Mouse (Mus musculus): Measurements from ENCODE around the gene Oaz2.
"Not testable (repeated sequence)": the region's sequence is repeated elsewhere in the genome, so short reads cannot be mapped to it uniquely, and the experiment has no call there.

GRCm38 (mm10) chr9:65689869-65690268 lies 22.1 kb downstream of the Oaz2 start:
- TF ChIP-seq CTCF, EP300 (IDR thresholded peaks at IDR 0.05; ENCODE audit: low read depth): not testable (repeated sequence)
